Mouse (Mus musculus) E14TG2a.4 (cell line): Measurements from ENCODE around the gene Ahctf1.

ENCODE experiments used
- H3K27me3 ChIP-seq: 2 replicates; pipeline ENCODE4 v1.6.1; 2014; ENCODE audit warnings: low read length, control low read depth; ENCODE audit not compliant: insufficient read depth
- H3K36me3 ChIP-seq: 2 replicates; pipeline ENCODE4 v1.6.1; 2014; ENCODE audit warnings: low read length, control low read depth; ENCODE audit not compliant: insufficient read depth
- H3K4me1 ChIP-seq: replicated peaks from 2 replicates; pipeline ENCODE4 v1.6.1; 2014; ENCODE audit warnings: low read depth, low read length, control low read depth
- H3K4me3 ChIP-seq: replicated peaks from 2 replicates; pipeline ENCODE4 v1.5.1; 2014; ENCODE audit warnings: mild to moderate bottlenecking, low read length
- H3K9me3 ChIP-seq: 2 replicates; pipeline ENCODE4 v1.6.1; 2014; ENCODE audit warnings: low read length, control low read depth
- CTCF ChIP-seq: conservative IDR thresholded peaks from 2 replicates; pipeline ENCODE4 v1.5.1; 2014; ENCODE audit warnings: low read length
- NANOG ChIP-seq: IDR thresholded peaks from 2 replicates; pipeline ENCODE4 v1.6.1; 2014; ENCODE audit warnings: borderline replicate concordance, low read length, mixed read lengths
- POU5F1 ChIP-seq: IDR thresholded peaks from 2 replicates; pipeline ENCODE4 v1.6.1; 2014; ENCODE audit warnings: low read length, borderline replicate concordance

Ahctf1 gene

DNA sequence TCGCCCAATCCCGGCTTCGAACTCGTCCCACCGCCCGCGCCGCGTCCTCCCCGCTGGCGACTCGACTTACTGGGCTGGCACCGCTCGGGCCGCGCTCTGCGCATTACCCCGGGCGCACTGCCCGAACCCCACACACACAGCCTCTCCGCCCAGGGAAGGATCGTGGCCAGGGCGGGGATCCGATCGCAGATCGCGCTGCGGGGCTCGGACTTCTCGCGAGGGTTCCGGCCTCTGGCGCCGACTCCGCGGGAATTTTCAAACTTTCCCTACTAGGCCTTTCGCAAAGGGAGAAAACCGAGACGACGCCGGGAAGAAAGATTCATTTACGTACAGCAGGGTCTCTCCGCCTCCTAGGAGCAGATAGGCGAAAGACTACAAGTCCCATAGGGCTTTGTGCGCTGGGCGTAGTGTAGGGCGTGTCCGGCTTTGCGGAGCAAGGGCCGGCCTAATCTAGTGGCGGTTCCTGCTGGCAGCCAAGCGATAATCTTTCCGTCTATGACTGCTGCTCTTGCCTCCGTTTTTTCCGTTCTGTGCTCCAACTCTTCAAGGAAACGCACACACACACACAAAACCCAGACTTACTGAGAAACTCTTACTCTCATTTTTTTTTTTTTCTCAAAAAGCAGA lies at the start of gene Ahctf1:
Gene Ahctf1, minus strand, starts transcription at position 168 of the 627 bp plus-strand sequence.
- peaks cover 3% of the 10 kb centered on the region; the same call in 1 of the 2 replicates for H3K27me3 ChIP-seq
- H3K36me3 ChIP-seq, result peaks cover 24% of the 10 kb centered on the region
- TF ChIP-seq CTCF (no peak), POU5F1 (no peak), NANOG (no peak)
- peak within 1 kb of the TSS; percentile 93 for H3K4me3 ChIP-seq
- no peaks in the 10 kb centered on the region for H3K9me3 ChIP-seq
- peaks cover 28% of the 10 kb centered on the region for H3K4me1 ChIP-seq

- H3K4me1 ChIP-seq, result peaks cover 36% of the 10 kb centered on the region
- H3K27me3 ChIP-seq, result peaks cover 13% of the 10 kb centered on the region
- no peaks in the 10 kb centered on the region for H3K36me3 ChIP-seq
- no peak for TF ChIP-seq NANOG
- TF ChIP-seq CTCF, result peak; percentile 91
- TF ChIP-seq POU5F1, result no peak
- H3K4me3 ChIP-seq, result peak overlapping the region; percentile 50
- H3K9me3 ChIP-seq, result no peaks in the 10 kb centered on the region
Measured at GRCm38 (mm10) chr1:179847759-179848389, 44.4 kb upstream of the Ahctf1 start.

- TF ChIP-seq NANOG (no peak), POU5F1 (no peak), CTCF (no peak)
- Histone ChIP-seq H3K4me1 (peaks cover 36% of the 10 kb centered on the region), H3K9me3 (no peaks in the 10 kb centered on the region)
Measured at GRCm38 (mm10) chr1:179847173-179847572, 43.7 kb upstream of the Ahctf1 start.

GRCm38 (mm10) chr1:179845832-179846499 lies 42.5 kb upstream of the Ahctf1 start:
- Histone ChIP-seq H3K36me3 (no peaks in the 10 kb centered on the region), H3K9me3 (no peaks in the 10 kb centered on the region), H3K4me1 (peaks cover 36% of the 10 kb centered on the region), H3K27me3 (peaks cover 9% of the 10 kb centered on the region), H3K4me3 (no peak overlapping the region; the same call in 1 of the 2 replicates)
- TF ChIP-seq POU5F1, result no peak
- TF ChIP-seq NANOG, result no peak
- TF ChIP-seq CTCF, result no peak

More at GRCm38 (mm10) chr1:179847173-179847572, 43.7 kb upstream of the Ahctf1 start:
- H3K36me3 ChIP-seq, result no peaks in the 10 kb centered on the region
- H3K4me3 ChIP-seq, result 0 out of 2 replicates have a peak overlapping the region, but pooled peaks have one; percentile 50
- peaks cover 13% of the 10 kb centered on the region for H3K27me3 ChIP-seq

- no peak overlapping the region for H3K4me3 ChIP-seq
- H3K4me1 ChIP-seq, result peaks cover 36% of the 10 kb centered on the region
- H3K9me3 ChIP-seq, result 0 out of 2 replicates have a peak, but pooled peaks cover under 1% of the 10 kb centered on the region
- TF ChIP-seq CTCF, result peak; percentile 53
- no peak for TF ChIP-seq POU5F1
- no peak for TF ChIP-seq NANOG
- H3K36me3 ChIP-seq, result no peaks in the 10 kb centered on the region
- peaks cover 9% of the 10 kb centered on the region for H3K27me3 ChIP-seq
Measured at GRCm38 (mm10) chr1:179844894-179845293, 41.4 kb upstream of the Ahctf1 start.

DNA sequence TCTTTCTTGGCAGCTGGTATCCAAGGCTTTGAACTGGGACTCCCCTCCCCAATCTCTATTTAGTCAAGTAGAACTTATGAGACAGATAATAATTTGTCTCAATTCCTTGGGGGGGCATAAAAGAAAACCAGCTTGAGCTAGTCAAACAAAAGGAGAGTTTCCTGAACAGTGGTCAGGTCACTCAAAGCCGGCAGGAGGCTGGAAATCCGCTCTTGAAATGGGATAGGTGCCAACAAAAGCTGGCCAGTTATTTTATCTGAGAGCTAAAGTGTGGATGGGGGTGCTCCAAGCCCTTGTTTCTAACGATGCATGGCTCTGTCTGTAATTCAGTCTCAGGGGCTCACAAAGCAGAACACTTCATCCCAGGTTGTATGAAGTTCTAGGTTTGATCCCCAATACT lies 40.5 kb upstream of the Ahctf1 start:
- 0 out of 2 replicates have a peak, but pooled peaks cover 2% of the 10 kb centered on the region for H3K9me3 ChIP-seq
- TF ChIP-seq CTCF (no peak), NANOG (no peak), POU5F1 (no peak)
- H3K27me3 ChIP-seq, result peaks cover 9% of the 10 kb centered on the region
- no peak overlapping the region for H3K4me3 ChIP-seq
- peaks cover 36% of the 10 kb centered on the region for H3K4me1 ChIP-seq
- no peaks in the 10 kb centered on the region for H3K36me3 ChIP-seq

GRCm38 (mm10) chr1:179842568-179842967 lies 39.1 kb upstream of the Ahctf1 start:
- Histone ChIP-seq H3K27me3 (no peaks in the 10 kb centered on the region), H3K9me3 (0 out of 2 replicates have a peak, but pooled peaks cover 2% of the 10 kb centered on the region), H3K36me3 (no peaks in the 10 kb centered on the region), H3K4me3 (no peak overlapping the region), H3K4me1 (peaks cover 24% of the 10 kb centered on the region)
- TF ChIP-seq POU5F1, result no peak
- no peak for TF ChIP-seq CTCF

GRCm38 (mm10) chr1:179836426-179837404 lies 33.2 kb upstream of the Ahctf1 start:
- TF ChIP-seq CTCF (no peak), POU5F1 (no peak), NANOG (no peak)
- Histone ChIP-seq H3K4me3 (no peak overlapping the region), H3K27me3 (0 out of 2 replicates have a peak, but pooled peaks cover 2% of the 10 kb centered on the region), H3K4me1 (peaks cover 8% of the 10 kb centered on the region; the same call in 1 of the 2 replicates), H3K9me3 (peaks cover 16% of the 10 kb centered on the region), H3K36me3 (no peaks in the 10 kb centered on the region)
